Mouse (Mus musculus): ENCODE data around the gene Slc24a4.

The Slc24a4 gene

DNA sequence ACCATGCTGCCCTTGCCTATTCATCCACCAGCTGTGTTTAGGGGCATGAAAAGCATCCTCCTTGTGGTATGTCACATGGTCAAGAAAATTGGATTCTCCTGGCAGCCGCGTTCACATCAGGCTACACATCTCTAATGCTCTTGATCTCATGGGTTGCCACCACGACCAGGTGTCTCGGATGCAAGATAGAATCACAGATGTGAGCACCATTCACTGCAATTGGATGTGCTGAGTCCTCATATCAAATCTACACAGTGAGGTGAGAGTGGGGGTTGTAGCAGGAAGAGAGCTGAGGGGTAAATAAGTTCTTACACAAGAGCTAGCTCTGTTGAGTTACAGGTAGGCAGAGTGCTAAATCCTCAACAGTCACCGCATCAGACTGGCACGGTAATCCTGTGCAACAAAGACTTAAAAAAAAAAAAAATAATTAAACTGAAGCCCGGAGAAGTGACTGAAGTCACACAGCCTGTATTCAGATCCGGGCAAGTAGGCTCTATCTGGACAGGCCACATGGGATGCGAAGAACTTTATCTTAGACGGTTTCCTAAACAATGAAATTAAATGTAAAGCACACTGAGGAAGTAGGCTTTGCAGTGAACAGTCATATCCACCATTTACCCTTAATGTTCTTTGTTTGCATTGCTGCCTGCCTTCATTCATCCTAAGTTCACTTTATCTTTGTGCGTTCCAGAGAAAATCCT is 180.7 kb downstream of the Slc24a4 start:
- no peak for DNase-seq (ENCODE audit: low spot score)

GRCm38 (mm10) chr12:102309800-102310195 is 181.3 kb downstream of the Slc24a4 start:
- no peak for DNase-seq (ENCODE audit: low spot score)

GRCm38 (mm10) chr12:102310261-102310660 is 181.7 kb downstream of the Slc24a4 start:
- no peak for DNase-seq (ENCODE audit: low spot score)

- DNase-seq (ENCODE audit: low spot score): no peak
Measured at GRCm38 (mm10) chr12:102311454-102311853, 182.9 kb downstream of the Slc24a4 start.
